Mouse (Mus musculus): Measurements from ENCODE around the gene Shq1. TPM values are rescaled to one million over a fixed set of nuclear protein-coding genes. Genes with fewer than 3 reads are reported as not detected.

Shq1 gene
- polyA plus RNA-seq, 1 experiment from 2014 or later: 8.5 TPM

GRCm38 (mm10) chr6:100606805-100607204 lies 64.2 kb downstream of the Shq1 start:
- Histone ChIP-seq H3K4me3 (ENCODE audit: control insufficient read depth in 1 of 2, insufficient read depth in 1 of 2, low read depth in 1 of 2, low read length in 2 of 2) (no peak overlapping the region), H3K9ac (ENCODE audit: low read length) (no peak overlapping the region), H3K9me3 (ENCODE audit: control insufficient read depth, low read length) (no peaks in the 10 kb centered on the region), H3K4me1 (ENCODE audit: control insufficient read depth in 2 of 2, insufficient read depth in 2 of 2, low read length in 2 of 2) (no peaks in the 10 kb centered on the region), H3K4me2 (ENCODE audit: low read length) (no peak overlapping the region), H3K36me3 (ENCODE audit: control insufficient read depth, insufficient read depth, low read length) (no peaks in the 10 kb centered on the region), H3K27ac (replicated peaks in 1 of 2; ENCODE audit: control insufficient read depth in 1 of 2, insufficient read depth in 1 of 2, low read depth in 2 of 2, low read length in 2 of 2) (no peak overlapping the region), H3K27me3 (ENCODE audit: control insufficient read depth, insufficient read depth, low read length) (no peaks in the 10 kb centered on the region)
- 63% methylated on average over 4 of the region's 4 CpGs for WGBS
- no peak for ATAC-seq (ENCODE audit: insufficient number of reproducible peaks, insufficient read depth, low FRiP score, low read depth)

DNA sequence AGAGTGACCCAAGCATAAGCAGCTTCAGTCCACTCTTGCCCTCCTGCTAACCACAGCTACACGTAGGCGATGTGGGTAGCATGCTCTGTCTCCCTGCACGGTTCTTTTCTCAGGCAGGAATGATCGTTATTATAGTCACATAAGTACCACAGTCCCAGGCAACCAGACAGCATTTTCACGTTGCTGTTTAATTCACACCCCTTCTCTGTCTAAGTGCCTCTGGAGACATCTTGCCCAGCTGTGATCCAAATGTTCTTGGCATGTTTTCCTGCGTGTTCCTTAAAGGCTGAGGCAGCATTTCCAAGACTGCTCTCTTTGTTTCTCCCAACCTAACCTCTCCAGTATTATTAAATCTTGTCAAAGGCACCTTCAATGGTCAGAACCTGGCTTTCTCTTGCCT lies 67.3 kb downstream of the Shq1 start:
- no peaks in the 10 kb centered on the region for H3K36me3 ChIP-seq (ENCODE audit: control insufficient read depth, insufficient read depth, low read length)
- no peak overlapping the region for H3K27ac ChIP-seq (replicated peaks in 1 of 2; ENCODE audit: control insufficient read depth in 1 of 2, insufficient read depth in 1 of 2, low read depth in 2 of 2, low read length in 2 of 2)
- 77% methylated on average over 6 of the region's 6 CpGs for WGBS
- no peak overlapping the region for H3K4me2 ChIP-seq (ENCODE audit: low read length)
- H3K9ac ChIP-seq (ENCODE audit: low read length): no peak overlapping the region
- no peak; the same call in 1 of the 2 replicates for ATAC-seq (ENCODE audit: insufficient number of reproducible peaks, insufficient read depth, low FRiP score, low read depth)
- H3K9me3 ChIP-seq (ENCODE audit: control insufficient read depth, low read length): no peaks in the 10 kb centered on the region
- H3K27me3 ChIP-seq (ENCODE audit: control insufficient read depth, insufficient read depth, low read length): no peaks in the 10 kb centered on the region
- H3K4me3 ChIP-seq (ENCODE audit: control insufficient read depth in 1 of 2, insufficient read depth in 1 of 2, low read depth in 1 of 2, low read length in 2 of 2): no peak overlapping the region
- no peaks in the 10 kb centered on the region for H3K4me1 ChIP-seq (ENCODE audit: control insufficient read depth in 2 of 2, insufficient read depth in 2 of 2, low read length in 2 of 2)

- H3K4me2 ChIP-seq (ENCODE audit: low read length): no peak overlapping the region
- H3K27me3 ChIP-seq (ENCODE audit: control insufficient read depth, insufficient read depth, low read length): no peaks in the 10 kb centered on the region
- no peak overlapping the region for H3K27ac ChIP-seq (replicated peaks in 1 of 2; ENCODE audit: control insufficient read depth in 1 of 2, insufficient read depth in 1 of 2, low read depth in 2 of 2, low read length in 2 of 2)
- no peak overlapping the region for H3K9ac ChIP-seq (ENCODE audit: low read length)
- 72% methylated on average over 6 of the region's 6 CpGs for WGBS
- H3K4me3 ChIP-seq (ENCODE audit: control insufficient read depth in 1 of 2, insufficient read depth in 1 of 2, low read depth in 1 of 2, low read length in 2 of 2): no peak overlapping the region
- no peaks in the 10 kb centered on the region for H3K36me3 ChIP-seq (ENCODE audit: control insufficient read depth, insufficient read depth, low read length)
- no peak for ATAC-seq (ENCODE audit: insufficient number of reproducible peaks, insufficient read depth, low FRiP score, low read depth)
- no peaks in the 10 kb centered on the region for H3K4me1 ChIP-seq (ENCODE audit: control insufficient read depth in 2 of 2, insufficient read depth in 2 of 2, low read length in 2 of 2)
- H3K9me3 ChIP-seq (ENCODE audit: control insufficient read depth, low read length): no peaks in the 10 kb centered on the region
These were observed 69.3 kb downstream of the Shq1 start for GRCm38 (mm10) chr6:100601634-100602033.

DNA sequence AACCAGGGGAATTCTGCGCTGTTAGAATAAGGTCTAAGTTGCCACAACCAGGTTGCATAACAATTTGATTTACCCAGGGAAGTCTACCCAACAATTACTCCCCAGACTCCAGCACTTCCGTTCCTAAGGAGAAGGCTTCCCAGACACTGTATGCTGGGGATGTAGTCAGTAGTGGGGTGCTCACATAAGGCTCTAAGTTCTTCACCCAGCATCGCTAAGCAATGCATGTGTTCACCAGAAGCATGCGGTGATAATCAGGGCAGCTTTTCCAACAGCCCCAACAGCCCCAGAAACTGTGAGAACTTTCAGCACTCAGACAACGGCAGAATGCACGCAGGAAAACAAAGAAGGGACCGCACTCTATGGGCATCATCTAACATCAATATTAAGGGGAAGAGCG lies 77.1 kb downstream of the Shq1 start:
- Histone ChIP-seq H3K27me3 (ENCODE audit: control insufficient read depth, insufficient read depth, low read length) (no peaks in the 10 kb centered on the region), H3K4me2 (ENCODE audit: low read length) (no peak overlapping the region), H3K27ac (replicated peaks in 1 of 2; ENCODE audit: control insufficient read depth in 1 of 2, insufficient read depth in 1 of 2, low read depth in 2 of 2, low read length in 2 of 2) (no peak overlapping the region), H3K36me3 (ENCODE audit: control insufficient read depth, insufficient read depth, low read length) (no peaks in the 10 kb centered on the region), H3K4me1 (ENCODE audit: control insufficient read depth in 2 of 2, insufficient read depth in 2 of 2, low read length in 2 of 2) (no peaks in the 10 kb centered on the region), H3K9me3 (ENCODE audit: control insufficient read depth, low read length) (no peaks in the 10 kb centered on the region), H3K4me3 (ENCODE audit: control insufficient read depth in 1 of 2, insufficient read depth in 1 of 2, low read depth in 1 of 2, low read length in 2 of 2) (no peak overlapping the region), H3K9ac (ENCODE audit: low read length) (no peak overlapping the region)
- no peak for ATAC-seq (ENCODE audit: insufficient number of reproducible peaks, insufficient read depth, low FRiP score, low read depth)
- WGBS: 73% methylated on average over 8 of the region's 8 CpGs

DNA sequence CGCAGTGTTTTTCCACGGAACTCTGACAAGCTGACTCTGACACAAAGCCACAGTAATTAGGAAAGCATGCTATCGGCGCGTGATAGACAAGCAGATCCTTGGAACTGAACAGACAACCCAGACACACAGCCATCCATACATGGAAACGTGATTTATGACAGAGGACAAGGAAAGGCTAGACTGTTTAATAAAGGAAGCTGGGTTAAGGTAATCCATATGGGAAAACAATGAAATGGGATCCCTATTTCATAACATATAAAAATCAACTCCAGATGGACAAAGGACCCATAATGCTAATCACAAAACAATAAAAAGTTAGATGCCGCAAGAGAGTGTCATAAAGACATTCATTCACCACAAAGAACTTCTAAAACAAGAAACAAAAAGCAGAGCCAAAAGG lies 78.0 kb downstream of the Shq1 start:
- no peak for ATAC-seq (ENCODE audit: insufficient number of reproducible peaks, insufficient read depth, low FRiP score, low read depth)
- Histone ChIP-seq H3K9ac (ENCODE audit: low read length) (no peak overlapping the region), H3K27me3 (ENCODE audit: control insufficient read depth, insufficient read depth, low read length) (no peaks in the 10 kb centered on the region), H3K36me3 (ENCODE audit: control insufficient read depth, insufficient read depth, low read length) (no peaks in the 10 kb centered on the region), H3K4me3 (ENCODE audit: control insufficient read depth in 1 of 2, insufficient read depth in 1 of 2, low read depth in 1 of 2, low read length in 2 of 2) (no peak overlapping the region), H3K27ac (replicated peaks in 1 of 2; ENCODE audit: control insufficient read depth in 1 of 2, insufficient read depth in 1 of 2, low read depth in 2 of 2, low read length in 2 of 2) (no peak overlapping the region), H3K9me3 (ENCODE audit: control insufficient read depth, low read length) (no peaks in the 10 kb centered on the region), H3K4me1 (ENCODE audit: control insufficient read depth in 2 of 2, insufficient read depth in 2 of 2, low read length in 2 of 2) (no peaks in the 10 kb centered on the region), H3K4me2 (ENCODE audit: low read length) (no peak overlapping the region)
- WGBS: 79% methylated on average over 7 of the region's 7 CpGs

- Histone ChIP-seq H3K4me3 (ENCODE audit: control insufficient read depth in 1 of 2, insufficient read depth in 1 of 2, low read depth in 1 of 2, low read length in 2 of 2) (no peak overlapping the region), H3K4me2 (ENCODE audit: low read length) (no peak overlapping the region), H3K4me1 (ENCODE audit: control insufficient read depth in 2 of 2, insufficient read depth in 2 of 2, low read length in 2 of 2) (peaks cover 3 to 5% of the 10 kb centered on the region in 2 experiments; a peak in 1 of 4 replicates), H3K27ac (replicated peaks in 1 of 2; ENCODE audit: control insufficient read depth in 1 of 2, insufficient read depth in 1 of 2, low read depth in 2 of 2, low read length in 2 of 2) (no peak overlapping the region), H3K27me3 (ENCODE audit: control insufficient read depth, insufficient read depth, low read length) (no peaks in the 10 kb centered on the region), H3K36me3 (ENCODE audit: control insufficient read depth, insufficient read depth, low read length) (no peaks in the 10 kb centered on the region), H3K9ac (ENCODE audit: low read length) (no peak overlapping the region), H3K9me3 (ENCODE audit: control insufficient read depth, low read length) (no peaks in the 10 kb centered on the region)
- 77% methylated on average over 4 of the region's 4 CpGs for WGBS
- ATAC-seq (ENCODE audit: insufficient number of reproducible peaks, insufficient read depth, low FRiP score, low read depth): no peak
These were observed 80.4 kb downstream of the Shq1 start for GRCm38 (mm10) chr6:100590602-100591001.

GRCm38 (mm10) chr6:100588876-100589275 lies 82.1 kb downstream of the Shq1 start:
- WGBS: 82% methylated on average over 3 of the region's 3 CpGs
- no peaks in the 10 kb centered on the region for H3K9me3 ChIP-seq (ENCODE audit: control insufficient read depth, low read length)
- no peak for ATAC-seq (ENCODE audit: insufficient number of reproducible peaks, insufficient read depth, low FRiP score, low read depth)
- peaks cover 3 to 5% of the 10 kb centered on the region in 2 experiments; a peak in 1 of 4 replicates for H3K4me1 ChIP-seq (ENCODE audit: control insufficient read depth in 2 of 2, insufficient read depth in 2 of 2, low read length in 2 of 2)
- no peak overlapping the region for H3K4me2 ChIP-seq (ENCODE audit: low read length)
- no peaks in the 10 kb centered on the region for H3K27me3 ChIP-seq (ENCODE audit: control insufficient read depth, insufficient read depth, low read length)
- H3K27ac ChIP-seq (replicated peaks in 1 of 2; ENCODE audit: control insufficient read depth in 1 of 2, insufficient read depth in 1 of 2, low read depth in 2 of 2, low read length in 2 of 2): no peak overlapping the region
- H3K36me3 ChIP-seq (ENCODE audit: control insufficient read depth, insufficient read depth, low read length): no peaks in the 10 kb centered on the region
- H3K9ac ChIP-seq (ENCODE audit: low read length): no peak overlapping the region
- no peak overlapping the region for H3K4me3 ChIP-seq (ENCODE audit: control insufficient read depth in 1 of 2, insufficient read depth in 1 of 2, low read depth in 1 of 2, low read length in 2 of 2)

DNA sequence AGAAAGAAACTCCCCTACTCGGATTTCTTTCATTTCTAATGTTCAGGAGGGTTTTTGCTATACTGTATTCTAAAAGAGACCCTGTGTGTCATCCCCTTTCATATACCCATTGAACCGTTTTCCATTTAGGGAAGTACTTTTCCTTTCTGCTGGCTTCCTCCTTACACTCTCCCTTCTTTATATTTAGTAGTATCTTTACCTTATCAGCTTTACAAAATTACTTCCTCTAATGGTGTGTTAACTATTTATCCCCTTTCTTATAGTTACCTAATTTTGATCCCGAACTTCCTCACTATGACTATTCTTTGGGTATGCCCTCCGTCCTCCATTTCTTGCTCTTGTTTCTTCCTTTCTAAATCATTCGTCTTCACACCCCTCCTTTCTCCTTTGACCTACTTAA lies 84.2 kb downstream of the Shq1 start:
- Histone ChIP-seq H3K27ac (replicated peaks in 1 of 2; ENCODE audit: control insufficient read depth in 1 of 2, insufficient read depth in 1 of 2, low read depth in 2 of 2, low read length in 2 of 2) (no peak overlapping the region), H3K4me3 (ENCODE audit: control insufficient read depth in 1 of 2, insufficient read depth in 1 of 2, low read depth in 1 of 2, low read length in 2 of 2) (no peak overlapping the region), H3K4me2 (ENCODE audit: low read length) (no peak overlapping the region), H3K4me1 (ENCODE audit: control insufficient read depth in 2 of 2, insufficient read depth in 2 of 2, low read length in 2 of 2) (peaks cover 3 to 5% of the 10 kb centered on the region in 2 experiments; a peak in 1 of 4 replicates), H3K9ac (ENCODE audit: low read length) (no peak overlapping the region), H3K27me3 (ENCODE audit: control insufficient read depth, insufficient read depth, low read length) (no peaks in the 10 kb centered on the region), H3K9me3 (ENCODE audit: control insufficient read depth, low read length) (no peaks in the 10 kb centered on the region), H3K36me3 (ENCODE audit: control insufficient read depth, insufficient read depth, low read length) (no peaks in the 10 kb centered on the region)
- ATAC-seq (ENCODE audit: insufficient number of reproducible peaks, insufficient read depth, low FRiP score, low read depth): no peak
- 86% methylated on average over 5 of the region's 5 CpGs for WGBS
